Mouse (Mus musculus) ovary, postnatal 14 days (tissue): ENCODE data around the gene Fscn3.

Experiments used
- DNase-seq: peaks from one replicate; pipeline ENCODE4 v3.0.0; 2022; ENCODE audit warnings: low spot score

Gene Fscn3

DNA sequence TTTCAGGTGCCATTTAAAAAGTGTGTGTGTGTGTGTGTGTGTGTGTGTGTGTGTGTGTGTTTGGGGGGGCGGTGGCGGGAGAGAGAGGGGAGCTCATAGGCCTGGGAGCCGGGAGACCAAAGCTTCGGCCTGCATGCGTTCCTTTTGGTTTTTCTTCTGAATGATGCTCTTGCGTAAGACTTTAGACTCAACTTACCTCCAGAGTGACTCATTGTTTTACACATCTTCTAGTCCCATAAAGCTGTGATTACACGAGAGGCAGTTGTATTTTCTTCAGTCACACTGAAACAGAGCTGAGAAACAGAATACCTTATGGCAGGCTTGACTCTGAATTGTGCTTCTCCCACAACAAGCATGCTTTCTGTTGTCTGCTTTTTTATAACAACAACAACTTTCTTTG is 59.3 kb downstream of the Fscn3 start:
- DNase-seq: no peak
